Mouse (Mus musculus): ENCODE data around the gene Chst4.

Gene Chst4

GRCm38 (mm10) chr8:110006312-110007023, 33.1 kb downstream of the Chst4 start:
- DNase-seq, result no peak

GRCm38 (mm10) chr8:110004300-110004699, 35.2 kb downstream of the Chst4 start:
- no peak for DNase-seq

- DNase-seq, result peak; percentile 17 to 19
Measured at GRCm38 (mm10) chr8:110002953-110003352, 36.6 kb downstream of the Chst4 start.

- DNase-seq, result no peak
Measured at GRCm38 (mm10) chr8:109999974-110000373, 39.6 kb downstream of the Chst4 start.

GRCm38 (mm10) chr8:109998066-109998465, 41.5 kb downstream of the Chst4 start:
- no peak for DNase-seq

GRCm38 (mm10) chr8:109997381-109997780, 42.2 kb downstream of the Chst4 start:
- DNase-seq, result no peak

GRCm38 (mm10) chr8:109992951-109993350, 46.6 kb downstream of the Chst4 start:
- DNase-seq, result no peak

GRCm38 (mm10) chr8:109992166-109992565, 47.4 kb downstream of the Chst4 start:
- no peak for DNase-seq

- no peak for DNase-seq
Measured at GRCm38 (mm10) chr8:109990224-109990623, 49.3 kb downstream of the Chst4 start, which contains the start of gene Tat. Tat (plus strand) TSS chr8:109990437.

GRCm38 (mm10) chr8:109989151-109989550, 50.4 kb downstream of the Chst4 start:
- no peak for DNase-seq

GRCm38 (mm10) chr8:109987776-109988175, 51.8 kb downstream of the Chst4 start:
- no peak for DNase-seq

- peak; percentile 8 to 16 for DNase-seq
Measured at GRCm38 (mm10) chr8:109986384-109986783, 53.2 kb downstream of the Chst4 start.

- no peak for DNase-seq
Measured at GRCm38 (mm10) chr8:109983944-109984343, 55.6 kb downstream of the Chst4 start.

- peak in 1 of 2 experiments; percentile 30 for DNase-seq
Measured at GRCm38 (mm10) chr8:109982386-109983105, 57.0 kb downstream of the Chst4 start.

- DNase-seq, result no peak
Measured at GRCm38 (mm10) chr8:109979339-109979738, 60.2 kb downstream of the Chst4 start.

Measured in thymus, postnatal 36 days (tissue).